Mouse (Mus musculus): ENCODE data around the gene Rapgef2. TPM values are rescaled to one million over a fixed set of nuclear protein-coding genes. Genes with fewer than 3 reads are reported as not detected.
"Not testable (repeated sequence)": the region's sequence is repeated elsewhere in the genome, so short reads cannot be mapped to it uniquely, and the experiment has no call there.

The Rapgef2 gene
- total RNA-seq, 2 experiments from 2014 or later, result 22.9 to 23.0 TPM

DNA sequence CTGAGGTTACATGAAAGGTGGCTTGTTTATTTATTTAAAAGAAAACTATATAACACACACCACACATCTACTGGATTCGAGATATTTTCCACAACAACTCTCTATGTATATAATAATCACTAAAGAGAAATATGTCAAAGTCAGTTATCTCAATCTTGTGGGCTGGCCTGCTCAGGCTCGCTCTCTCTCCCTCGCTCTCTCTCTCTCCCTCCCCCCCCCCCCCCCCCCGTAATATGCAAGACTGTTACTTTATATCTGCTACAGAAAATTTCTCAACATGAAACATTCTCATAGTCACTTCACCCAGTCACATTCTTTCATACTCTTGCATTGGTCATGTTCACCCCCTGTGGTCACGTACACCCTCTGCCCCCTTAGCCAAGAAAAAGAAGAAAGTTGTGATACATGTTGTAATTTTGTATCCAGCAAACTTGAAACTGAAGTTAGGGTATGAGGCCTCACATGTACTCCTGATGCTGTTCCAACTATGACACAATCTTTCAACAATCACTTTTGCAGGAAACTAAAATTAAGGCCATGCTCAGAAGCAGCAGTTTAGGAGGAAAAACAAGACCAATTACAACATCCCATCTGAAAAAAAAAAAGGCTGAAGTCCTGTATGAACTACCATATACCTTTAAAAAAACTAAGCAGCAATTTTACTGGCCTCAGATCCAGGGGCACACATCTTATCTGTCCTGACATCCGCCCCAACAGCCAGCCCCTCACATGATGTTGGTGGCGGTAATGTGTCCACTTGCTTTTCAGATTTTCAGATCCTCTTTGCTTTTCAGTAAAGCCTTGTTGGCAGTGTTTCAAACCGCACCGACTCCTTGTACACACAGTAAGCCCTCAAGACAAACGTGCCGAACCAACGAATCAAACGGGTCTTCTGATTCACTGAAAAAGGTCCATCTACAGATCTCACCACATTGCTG lies 52.6 kb downstream of the Rapgef2 start:
- no peak for DNase-seq

GRCm38 (mm10) chr3:79230718-79231117 lies 55.6 kb downstream of the Rapgef2 start:
- DNase-seq, result no peak

GRCm38 (mm10) chr3:79229546-79229945 lies 56.8 kb downstream of the Rapgef2 start:
- DNase-seq, result no peak

GRCm38 (mm10) chr3:79228304-79228703 lies 58.0 kb downstream of the Rapgef2 start:
- no peak for DNase-seq

- no peak for DNase-seq
Observed at GRCm38 (mm10) chr3:79227356-79228088, 58.8 kb downstream of the Rapgef2 start.

DNA sequence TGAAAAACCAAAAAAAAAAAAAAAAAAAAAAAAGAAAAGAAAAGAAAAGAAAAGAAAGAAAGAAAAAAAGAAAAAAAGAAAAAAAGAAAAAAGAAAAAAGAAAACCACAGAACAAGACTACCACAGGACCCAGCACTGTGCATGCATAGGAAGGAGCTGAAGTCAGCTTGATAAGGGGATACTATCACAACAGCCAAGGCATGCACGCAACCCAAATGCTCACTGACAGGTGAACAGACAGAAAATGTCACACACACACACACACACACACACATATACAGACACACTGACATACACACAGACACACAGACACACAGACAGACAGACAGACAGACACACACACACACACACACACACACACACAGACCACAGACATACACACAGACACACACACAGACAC lies 59.5 kb downstream of the Rapgef2 start:
- DNase-seq, result not testable (repeated sequence)

DNA sequence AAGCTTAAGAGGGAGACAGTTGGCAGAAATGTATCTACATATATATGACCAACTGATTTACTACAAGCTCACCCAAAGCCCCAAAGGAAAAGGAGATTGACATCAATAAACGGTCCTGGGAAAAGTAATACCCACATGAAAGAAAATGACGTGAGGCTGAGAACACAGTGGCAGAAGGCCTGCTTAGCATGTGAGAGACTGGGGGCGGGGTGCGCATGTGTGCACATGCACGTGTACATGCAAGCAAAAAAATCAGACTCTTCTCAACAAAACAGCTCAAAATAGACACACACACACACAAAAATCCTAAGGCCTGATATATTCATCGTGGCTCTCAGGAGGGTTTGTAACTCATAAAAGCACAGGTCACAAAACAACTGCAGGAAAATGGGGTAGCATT lies 60.4 kb downstream of the Rapgef2 start:
- DNase-seq, result no peak

- DNase-seq, result no peak
Observed at GRCm38 (mm10) chr3:79224352-79224751, 62.0 kb downstream of the Rapgef2 start.

DNA sequence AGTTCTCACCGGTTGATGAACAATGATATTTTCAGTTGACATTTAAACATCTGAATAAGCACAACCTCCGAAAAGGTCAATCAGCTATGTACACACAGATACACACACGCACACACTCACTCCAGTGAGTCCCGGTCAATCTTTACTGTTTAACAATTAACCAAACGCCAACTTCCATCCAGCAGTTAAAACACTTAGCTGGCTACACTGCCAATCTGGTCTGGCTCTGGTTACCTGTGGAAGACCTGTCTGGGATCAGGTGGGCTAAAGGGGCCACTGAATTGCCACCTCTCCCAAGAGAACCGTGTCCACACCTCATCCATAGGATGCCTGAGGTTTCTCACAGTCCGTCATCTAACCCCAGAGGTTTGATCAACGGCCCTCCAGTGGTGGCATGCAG lies 63.0 kb downstream of the Rapgef2 start:
- DNase-seq, result no peak

- DNase-seq, result no peak
Observed at GRCm38 (mm10) chr3:79222192-79222960, 63.9 kb downstream of the Rapgef2 start.

GRCm38 (mm10) chr3:79221296-79222191 lies 64.8 kb downstream of the Rapgef2 start:
- DNase-seq, result peak; percentile 62 to 73

DNA sequence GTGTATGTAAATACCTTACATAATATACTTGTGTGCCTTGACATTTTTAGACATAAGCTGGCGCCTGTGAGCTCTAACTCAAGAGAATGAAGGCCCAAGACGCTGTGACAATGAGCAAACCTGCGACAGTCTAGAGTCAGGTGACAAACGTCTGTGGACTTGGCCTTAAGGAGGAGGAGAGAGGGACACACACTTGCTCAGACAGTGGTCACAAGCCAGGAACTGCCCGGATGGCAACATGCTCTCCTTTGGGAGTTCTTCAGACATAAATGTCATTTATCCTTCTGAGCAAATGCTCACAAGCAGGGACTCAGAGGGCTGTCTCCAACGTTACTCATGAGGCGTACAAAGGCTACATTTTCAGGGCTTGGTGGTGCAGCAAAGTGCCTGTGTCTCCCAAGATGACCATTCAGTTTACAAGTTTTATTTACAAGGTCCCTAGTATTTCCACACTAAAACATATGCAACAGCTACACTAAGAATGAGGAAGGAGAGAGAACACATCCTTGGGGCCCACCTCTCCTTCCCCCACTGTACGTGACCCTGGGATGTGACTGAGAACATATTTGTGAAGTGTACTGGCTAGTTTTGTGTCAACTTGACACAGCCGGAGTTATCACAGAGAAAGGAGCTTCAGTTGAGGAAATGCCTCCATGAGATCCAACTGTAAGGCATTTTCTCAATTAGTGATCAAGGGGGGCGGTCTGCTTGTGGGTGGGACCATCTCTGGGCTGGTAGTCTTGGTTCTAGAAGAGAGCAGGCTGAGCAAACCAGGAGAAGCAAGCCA lies 67.0 kb downstream of the Rapgef2 start:
- DNase-seq, result no peak

- no peak for DNase-seq
Observed at GRCm38 (mm10) chr3:79218566-79219051, 67.7 kb downstream of the Rapgef2 start.

DNA sequence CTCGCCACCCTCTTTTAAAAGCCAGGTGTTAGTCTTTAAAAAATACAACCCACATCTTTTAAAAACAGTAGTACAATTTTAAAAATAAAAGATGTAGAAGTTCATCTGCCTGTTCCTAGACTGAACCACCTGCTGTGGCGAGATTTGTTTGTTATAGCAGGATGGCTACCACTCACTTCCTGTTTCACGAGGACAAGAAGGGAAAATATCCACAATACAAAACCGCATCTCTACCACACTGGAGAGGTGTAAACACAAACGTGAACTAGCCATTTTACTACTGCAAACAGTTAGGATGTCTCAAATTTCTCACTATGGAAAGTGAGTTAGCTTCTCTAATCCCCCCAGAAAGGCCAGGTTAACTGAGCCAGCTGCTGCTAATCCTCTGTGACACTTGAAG lies 76.1 kb downstream of the Rapgef2 start:
- no peak for DNase-seq

GRCm38 (mm10) chr3:79207216-79207615 lies 79.1 kb downstream of the Rapgef2 start:
- DNase-seq, result no peak

GRCm38 (mm10) chr3:79206524-79206923 lies 79.8 kb downstream of the Rapgef2 start:
- no peak for DNase-seq

GRCm38 (mm10) chr3:79205981-79206380 lies 80.3 kb downstream of the Rapgef2 start:
- DNase-seq, result no peak

DNA sequence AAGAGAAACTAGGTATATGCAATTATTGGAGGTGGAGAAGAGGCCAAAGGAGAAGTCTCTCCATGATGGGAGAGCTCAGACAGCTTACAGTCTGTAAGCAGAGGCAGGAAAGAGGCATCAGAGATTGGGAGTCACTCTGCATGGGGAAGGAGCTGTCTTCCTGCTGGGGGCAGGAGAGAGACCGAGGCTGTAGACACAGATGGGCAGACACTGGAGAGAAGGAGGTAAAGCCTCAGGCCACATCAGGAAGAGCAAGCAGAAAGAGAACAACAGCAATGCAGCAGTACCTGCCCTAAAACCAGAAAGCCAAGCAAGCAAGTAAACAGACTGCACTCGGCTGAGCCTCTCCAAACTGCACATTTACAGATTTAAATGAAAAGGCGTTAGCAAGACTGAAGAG lies 81.2 kb downstream of the Rapgef2 start:
- no peak for DNase-seq

DNA sequence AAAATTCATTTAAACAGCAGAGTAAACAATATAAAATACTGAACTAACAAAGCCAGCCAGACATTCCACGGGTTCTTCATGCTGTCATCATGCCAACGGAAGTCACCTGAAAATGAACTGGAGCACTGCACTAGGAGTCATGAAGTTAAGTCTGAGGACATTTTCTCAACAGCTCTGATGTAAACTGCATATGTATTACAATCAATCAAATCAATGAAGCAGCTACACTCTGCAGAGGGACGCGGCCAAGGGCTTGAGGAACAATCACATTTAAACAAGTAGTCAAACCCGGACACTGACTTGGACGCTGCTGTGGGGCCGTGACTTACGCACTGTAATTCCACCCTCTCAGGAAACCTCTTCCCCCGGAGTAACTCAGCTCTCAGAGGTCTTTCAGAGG lies 82.1 kb downstream of the Rapgef2 start:
- DNase-seq, result no peak

GRCm38 (mm10) chr3:79203821-79204220 lies 82.5 kb downstream of the Rapgef2 start:
- DNase-seq, result no peak
